Mouse (Mus musculus): ENCODE results near the gene Pla2g15. TPM values are rescaled to one million over a fixed set of nuclear protein-coding genes. Genes with fewer than 3 reads are reported as not detected.

Gene Pla2g15
- 12.7 and 16.1 TPM in 2 replicates for polyA plus RNA-seq (2012; rRNA removed)

DNA sequence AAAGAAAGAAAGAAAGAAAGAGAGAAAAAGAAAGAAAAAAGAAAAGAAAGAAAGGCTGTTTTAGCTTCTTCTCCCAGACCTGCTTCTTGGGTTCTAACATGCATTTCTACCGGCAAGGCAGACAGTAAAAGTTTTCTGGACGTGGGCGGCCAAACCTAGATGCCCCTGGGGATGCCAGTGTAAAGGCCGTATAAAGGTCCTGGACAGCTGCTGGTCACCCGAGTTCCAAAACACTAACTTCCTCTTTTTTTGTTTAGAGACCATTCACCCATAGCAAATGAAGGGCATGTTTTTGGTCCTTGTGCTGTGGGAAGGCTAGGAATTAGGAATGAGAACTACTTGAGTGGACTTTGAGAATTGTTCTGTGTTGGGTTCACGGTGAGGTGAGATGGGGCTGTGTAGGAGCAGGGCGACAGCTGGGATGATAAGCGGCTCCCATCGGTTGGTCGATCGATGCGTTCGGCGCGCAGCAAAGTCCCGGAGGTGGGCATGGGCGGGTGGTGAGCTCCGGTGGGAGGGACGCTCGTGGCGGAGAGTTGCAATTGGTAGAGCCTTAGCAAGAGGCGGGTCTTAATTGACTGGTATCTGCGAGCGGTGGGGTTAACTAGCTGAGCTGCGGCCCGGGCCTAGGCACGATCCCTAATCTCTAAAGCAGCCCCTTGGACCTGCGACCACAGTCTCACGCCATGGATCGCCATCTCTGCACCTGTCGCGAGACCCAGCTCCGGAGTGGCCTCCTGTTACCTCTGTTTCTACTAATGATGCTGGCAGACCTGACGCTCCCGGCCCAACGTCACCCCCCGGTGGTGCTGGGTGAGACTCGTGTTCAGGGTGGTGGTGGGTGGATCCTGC, at the start of gene Pla2g15:
Pla2g15 (plus strand) TSS at position 599 of the 852 bp plus-strand sequence.
- TF ChIP-seq CTCF (IDR thresholded peaks at IDR 0.05; ENCODE audit: borderline replicate concordance, extremely low read depth, insufficient read depth, insufficient read length) (no peak), POLR2A (IDR thresholded peaks at IDR 0.05; ENCODE audit: borderline replicate concordance, extremely low read depth, insufficient read depth, insufficient read length, poor library complexity, severe bottlenecking) (peak; percentile 31; the same call in 1 of the 2 replicates)
- peak; percentile 98 for DNase-seq (ENCODE audit: low read depth)

DNA sequence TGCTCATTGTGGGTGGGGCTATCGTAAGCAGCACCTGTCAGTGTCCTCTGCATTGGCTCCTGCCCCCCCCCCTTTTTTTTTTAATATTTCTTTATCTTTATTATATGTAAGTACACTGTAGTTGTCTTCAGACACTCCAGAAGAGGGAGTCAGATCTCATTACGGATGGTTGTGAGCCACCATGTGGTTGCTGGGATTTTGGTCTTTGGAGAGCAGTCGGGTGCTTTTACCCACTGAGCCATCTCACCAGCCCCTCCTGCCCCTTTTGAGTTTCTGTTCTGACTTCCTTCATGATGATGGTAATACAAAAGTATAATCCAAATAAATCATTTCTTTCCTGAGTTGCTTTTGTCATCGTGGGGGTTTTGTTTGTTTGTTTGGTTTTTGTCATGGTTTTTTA, 47.9 kb upstream of the Pla2g15 start:
- no peak for DNase-seq (ENCODE audit: low read depth)
- TF ChIP-seq CTCF (IDR thresholded peaks at IDR 0.05; ENCODE audit: borderline replicate concordance, extremely low read depth, insufficient read depth, insufficient read length) (no peak), POLR2A (IDR thresholded peaks at IDR 0.05; ENCODE audit: borderline replicate concordance, extremely low read depth, insufficient read depth, insufficient read length, poor library complexity, severe bottlenecking) (no peak)

DNA sequence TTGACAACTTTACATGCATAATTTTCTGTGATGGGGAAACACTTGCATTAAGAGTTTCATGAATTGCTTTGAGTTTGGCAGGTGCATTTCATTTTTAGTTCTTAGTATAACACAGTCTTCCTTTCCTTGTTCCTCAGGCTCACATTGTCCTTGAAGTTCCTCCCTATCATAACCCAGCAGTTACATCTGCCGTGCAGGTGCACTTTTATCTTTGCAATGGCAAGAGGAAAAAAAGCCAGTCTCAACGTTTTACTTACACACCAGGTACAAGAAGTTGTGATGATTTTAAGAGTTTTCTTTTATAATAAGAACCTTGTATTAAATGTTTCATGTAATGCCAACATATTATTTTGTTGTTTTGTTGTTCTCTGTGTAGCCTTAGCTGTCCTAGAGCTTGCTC, 46.3 kb upstream of the Pla2g15 start:
- no peak for TF ChIP-seq POLR2A (IDR thresholded peaks at IDR 0.05; ENCODE audit: borderline replicate concordance, extremely low read depth, insufficient read depth, insufficient read length, poor library complexity, severe bottlenecking)
- no peak for TF ChIP-seq CTCF (IDR thresholded peaks at IDR 0.05; ENCODE audit: borderline replicate concordance, extremely low read depth, insufficient read depth, insufficient read length)

DNA sequence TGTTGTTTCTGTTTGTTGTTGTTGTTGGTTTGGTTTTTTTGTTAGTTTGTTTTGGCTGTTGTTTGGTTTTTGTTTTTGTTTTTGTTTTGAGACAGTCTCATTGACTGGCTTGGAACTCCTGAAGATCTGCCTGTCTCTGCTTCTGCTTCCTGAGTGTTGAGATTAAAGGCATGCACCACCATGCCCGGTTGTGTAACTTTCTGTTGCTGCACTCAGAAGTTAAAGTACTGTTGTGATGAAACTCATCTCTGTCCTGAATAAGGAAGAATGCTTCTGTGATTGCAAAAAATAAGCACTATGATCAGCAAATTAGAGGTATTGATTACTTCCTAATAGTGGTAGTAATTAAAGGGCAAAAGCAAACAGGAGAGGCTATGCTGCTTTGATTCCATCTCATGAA, 44.0 kb upstream of the Pla2g15 start:
- TF ChIP-seq POLR2A (IDR thresholded peaks at IDR 0.05; ENCODE audit: borderline replicate concordance, extremely low read depth, insufficient read depth, insufficient read length, poor library complexity, severe bottlenecking), result no peak
- no peak for TF ChIP-seq CTCF (IDR thresholded peaks at IDR 0.05; ENCODE audit: borderline replicate concordance, extremely low read depth, insufficient read depth, insufficient read length)
- no peak for DNase-seq (ENCODE audit: low read depth)

More for the DNA sequence above, 46.3 kb upstream of the Pla2g15 start:
- DNase-seq (ENCODE audit: low read depth), result no peak

DNA sequence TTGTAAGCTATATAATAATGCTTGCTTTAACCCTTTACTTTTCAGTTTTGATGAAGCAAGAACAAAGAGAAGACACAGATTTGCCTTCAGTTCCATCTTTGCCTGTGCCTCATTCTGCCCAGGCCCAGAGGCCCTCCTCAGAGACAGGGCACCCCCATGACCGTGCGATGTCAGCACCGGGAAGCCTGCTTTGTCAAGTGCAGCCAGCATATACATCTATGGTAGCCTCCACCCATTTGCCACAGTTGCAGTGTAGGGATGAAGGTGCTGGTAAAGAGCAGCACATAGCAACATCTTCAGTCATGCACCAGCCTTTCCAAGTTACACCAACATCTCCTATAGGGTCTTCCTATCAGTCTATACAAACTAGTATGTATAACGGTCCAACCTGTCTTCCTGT, 42.1 kb upstream of the Pla2g15 start:
- TF ChIP-seq POLR2A (IDR thresholded peaks at IDR 0.05; ENCODE audit: borderline replicate concordance, extremely low read depth, insufficient read depth, insufficient read length, poor library complexity, severe bottlenecking) (no peak), CTCF (IDR thresholded peaks at IDR 0.05; ENCODE audit: borderline replicate concordance, extremely low read depth, insufficient read depth, insufficient read length) (no peak)
- no peak for DNase-seq (ENCODE audit: low read depth)

DNA sequence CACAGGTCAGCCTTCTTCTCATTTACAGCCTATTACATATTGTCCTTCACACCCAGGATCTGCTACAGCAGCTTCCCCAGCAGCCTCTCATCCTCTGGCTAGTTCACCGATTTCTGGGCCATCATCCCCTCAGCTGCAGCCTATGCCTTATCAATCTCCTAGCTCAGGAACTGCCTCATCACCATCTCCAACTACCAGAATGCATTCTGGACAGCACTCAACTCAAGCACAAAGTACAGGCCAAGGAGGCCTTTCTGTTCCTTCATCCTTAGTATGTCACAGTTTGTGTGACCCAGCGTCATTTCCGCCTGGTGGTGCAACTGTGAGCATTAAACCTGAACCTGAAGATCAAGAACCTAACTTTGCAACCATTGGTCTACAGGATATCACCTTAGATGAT, 41.5 kb upstream of the Pla2g15 start:
- no peak for TF ChIP-seq CTCF (IDR thresholded peaks at IDR 0.05; ENCODE audit: borderline replicate concordance, extremely low read depth, insufficient read depth, insufficient read length)
- TF ChIP-seq POLR2A (IDR thresholded peaks at IDR 0.05; ENCODE audit: borderline replicate concordance, extremely low read depth, insufficient read depth, insufficient read length, poor library complexity, severe bottlenecking), result no peak
- no peak for DNase-seq (ENCODE audit: low read depth)

DNA sequence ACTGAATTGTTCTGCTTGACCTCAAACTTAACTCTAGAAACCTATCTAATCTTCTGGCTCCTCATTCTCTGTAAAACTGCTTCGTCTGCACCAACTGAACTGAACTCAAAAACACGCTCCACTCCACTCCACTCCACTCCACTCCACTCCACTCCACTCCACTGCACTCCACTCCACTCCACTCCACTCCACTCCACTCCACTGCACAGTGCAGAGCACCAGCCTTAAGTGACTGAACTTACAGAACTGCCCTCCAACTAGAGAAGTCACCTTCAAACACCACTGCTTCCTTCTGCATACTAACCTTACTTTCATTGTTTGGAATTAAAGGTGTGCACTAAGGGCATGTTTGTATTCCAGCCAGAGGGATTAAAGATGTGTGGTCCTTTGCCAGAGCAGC, 38.2 kb upstream of the Pla2g15 start:
- DNase-seq (ENCODE audit: low read depth), result no peak
- TF ChIP-seq POLR2A (IDR thresholded peaks at IDR 0.05; ENCODE audit: borderline replicate concordance, extremely low read depth, insufficient read depth, insufficient read length, poor library complexity, severe bottlenecking), result no peak
- no peak for TF ChIP-seq CTCF (IDR thresholded peaks at IDR 0.05; ENCODE audit: borderline replicate concordance, extremely low read depth, insufficient read depth, insufficient read length)

DNA sequence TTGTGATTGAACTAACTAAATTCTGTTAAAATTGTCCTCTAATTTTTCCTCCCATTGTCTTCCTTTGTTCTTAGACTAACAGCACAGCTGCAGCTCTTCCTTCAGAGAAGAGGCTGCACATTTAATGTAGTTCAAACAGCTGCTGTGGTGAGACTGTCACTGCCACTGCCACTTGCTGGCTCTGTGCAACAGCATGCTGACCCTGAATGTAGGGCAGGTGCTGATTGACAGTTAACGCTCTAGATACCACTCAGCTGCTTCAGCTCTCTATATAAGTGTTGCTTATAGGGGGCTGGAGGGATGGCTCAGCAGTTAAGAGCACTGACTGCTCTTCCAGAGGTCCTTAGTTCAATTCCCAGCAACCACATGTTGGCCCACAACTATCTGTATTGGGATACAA, 37.7 kb upstream of the Pla2g15 start:
- TF ChIP-seq POLR2A (IDR thresholded peaks at IDR 0.05; ENCODE audit: borderline replicate concordance, extremely low read depth, insufficient read depth, insufficient read length, poor library complexity, severe bottlenecking) (no peak), CTCF (IDR thresholded peaks at IDR 0.05; ENCODE audit: borderline replicate concordance, extremely low read depth, insufficient read depth, insufficient read length) (no peak)
- no peak for DNase-seq (ENCODE audit: low read depth)

DNA sequence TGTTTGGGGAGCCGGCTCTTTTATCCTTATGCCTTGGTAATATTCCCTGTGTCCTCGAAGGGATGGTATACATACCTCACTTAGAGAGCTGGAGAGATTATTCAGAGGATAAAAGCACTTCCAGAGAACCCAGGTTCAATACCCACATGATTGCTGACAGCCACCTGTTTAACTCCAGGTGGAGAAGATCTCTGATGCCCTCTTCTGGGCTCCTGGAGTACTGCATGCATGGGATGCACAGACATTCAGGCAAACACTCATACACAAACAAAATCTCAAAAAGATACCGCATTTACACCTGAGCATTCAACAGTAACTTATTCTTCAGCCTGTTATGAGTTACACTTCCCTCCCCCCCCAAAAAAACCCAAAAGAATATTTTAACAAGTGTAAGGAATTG, 34.3 kb upstream of the Pla2g15 start:
- peak; percentile 8 for DNase-seq (ENCODE audit: low read depth)
- peak; percentile 48; the same call in 1 of the 2 replicates for TF ChIP-seq CTCF (IDR thresholded peaks at IDR 0.05; ENCODE audit: borderline replicate concordance, extremely low read depth, insufficient read depth, insufficient read length)
- no peak for TF ChIP-seq POLR2A (IDR thresholded peaks at IDR 0.05; ENCODE audit: borderline replicate concordance, extremely low read depth, insufficient read depth, insufficient read length, poor library complexity, severe bottlenecking)

DNA sequence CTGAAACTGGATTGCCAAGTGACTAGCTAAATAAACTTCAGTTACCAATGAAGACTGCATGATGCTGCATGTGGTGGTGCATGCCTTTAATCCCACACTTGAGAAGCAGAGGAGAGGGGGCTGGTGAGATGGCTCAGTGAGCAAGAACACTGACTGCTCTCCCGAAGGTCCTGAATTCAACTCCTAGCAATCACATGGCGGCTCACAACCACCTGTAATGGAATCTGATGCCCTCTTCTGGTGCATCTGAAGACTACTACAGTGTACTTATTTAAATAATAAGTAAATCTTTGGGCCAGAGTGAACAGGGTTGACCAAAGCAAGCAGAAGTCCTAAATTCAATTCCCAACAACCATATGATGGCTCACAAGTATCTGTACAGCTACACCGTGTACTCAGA, 26.8 kb upstream of the Pla2g15 start:
- TF ChIP-seq POLR2A (IDR thresholded peaks at IDR 0.05; ENCODE audit: borderline replicate concordance, extremely low read depth, insufficient read depth, insufficient read length, poor library complexity, severe bottlenecking), result no peak
- no peak for TF ChIP-seq CTCF (IDR thresholded peaks at IDR 0.05; ENCODE audit: borderline replicate concordance, extremely low read depth, insufficient read depth, insufficient read length)
- no peak for DNase-seq (ENCODE audit: low read depth)

DNA sequence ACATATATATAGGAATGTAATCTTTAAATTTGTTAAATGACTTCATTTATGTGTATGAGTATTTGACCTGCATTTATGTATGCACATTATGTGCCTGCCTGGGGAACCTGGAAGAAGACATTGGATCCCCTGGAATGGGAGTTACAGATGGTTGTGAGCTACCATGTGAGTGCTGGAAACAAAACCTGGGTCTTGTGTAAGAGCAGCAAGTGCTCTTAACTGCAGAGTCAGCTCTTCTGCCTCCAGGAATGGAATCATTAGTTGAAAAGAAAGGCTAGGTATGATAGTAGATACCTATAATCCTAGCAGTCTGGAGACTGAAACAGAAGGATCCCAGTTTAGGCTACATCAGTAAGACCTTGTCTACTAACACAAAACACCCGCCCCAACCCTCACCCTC, 24.1 kb upstream of the Pla2g15 start:
- no peak for DNase-seq (ENCODE audit: low read depth)
- TF ChIP-seq CTCF (IDR thresholded peaks at IDR 0.05; ENCODE audit: borderline replicate concordance, extremely low read depth, insufficient read depth, insufficient read length), result no peak
- TF ChIP-seq POLR2A (IDR thresholded peaks at IDR 0.05; ENCODE audit: borderline replicate concordance, extremely low read depth, insufficient read depth, insufficient read length, poor library complexity, severe bottlenecking), result no peak

DNA sequence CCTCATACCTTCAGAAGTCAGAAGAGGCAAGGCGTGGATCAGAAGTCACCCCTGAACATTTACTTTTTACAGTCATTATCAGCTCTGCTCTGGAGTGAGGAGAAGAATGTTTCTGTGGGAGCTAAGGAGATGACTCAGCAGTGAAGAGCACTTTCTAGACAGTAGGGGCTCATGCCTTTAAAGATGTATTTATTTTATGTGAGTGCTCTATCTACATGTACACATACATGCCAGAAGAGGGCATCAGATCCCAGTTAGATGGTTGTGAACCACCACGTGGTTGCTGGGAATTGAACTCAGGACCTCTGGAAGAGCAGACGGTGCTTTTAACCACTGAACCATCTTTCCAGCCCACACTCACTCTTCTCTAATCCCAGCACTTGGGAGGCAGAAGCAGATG, 23.1 kb upstream of the Pla2g15 start:
- TF ChIP-seq POLR2A (IDR thresholded peaks at IDR 0.05; ENCODE audit: borderline replicate concordance, extremely low read depth, insufficient read depth, insufficient read length, poor library complexity, severe bottlenecking) (no peak), CTCF (IDR thresholded peaks at IDR 0.05; ENCODE audit: borderline replicate concordance, extremely low read depth, insufficient read depth, insufficient read length) (no peak)
- no peak for DNase-seq (ENCODE audit: low read depth)
